Mouse (Mus musculus): Measurements from ENCODE around the gene Plcl1. TPM values are rescaled to one million over a fixed set of nuclear protein-coding genes. Genes with fewer than 3 reads are reported as not detected.
A peak's percentile ranks its signal among the peaks of the same experiment; 100 is the strongest.

The Plcl1 gene
- polyA plus RNA-seq, 1 experiment from 2014 or later, result 4.8 TPM

GRCm38 (mm10) chr1:55659518-55660210 is 253.9 kb downstream of the Plcl1 start:
- peak; percentile 63 for ATAC-seq (replicated peaks)

DNA sequence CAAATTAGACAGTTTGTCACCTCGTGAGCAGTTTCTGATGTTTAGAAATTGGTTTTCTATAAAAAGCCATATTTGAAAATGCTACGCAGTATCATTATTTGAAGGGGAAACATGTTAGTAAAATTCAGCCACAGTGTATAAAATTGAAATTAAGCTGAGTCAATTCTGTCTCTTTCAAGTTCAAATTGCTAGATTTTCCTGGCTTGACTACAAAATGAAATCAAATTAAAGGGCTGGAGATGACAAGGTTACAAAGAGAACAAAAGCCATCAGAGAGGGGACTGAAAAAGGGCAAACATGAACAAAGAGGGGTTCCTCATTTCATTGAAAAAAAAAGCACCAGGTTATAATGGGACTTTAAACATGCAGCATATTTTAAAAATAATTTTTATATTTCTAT is 255.7 kb downstream of the Plcl1 start:
- 60% methylated on average over 2 of the region's 2 CpGs for WGBS
- Histone ChIP-seq H3K27me3 (replicated peaks) (no peaks in the 10 kb centered on the region), H3K27ac (no peak overlapping the region), H3K9me3 (no peaks in the 10 kb centered on the region), H3K4me2 (no peak overlapping the region), H3K36me3 (replicated peaks) (no peaks in the 10 kb centered on the region), H3K9ac (no peak overlapping the region), H3K4me1 (peaks cover 12% of the 10 kb centered on the region), H3K4me3 (no peak overlapping the region)
- no peak for ATAC-seq (replicated peaks)

More at GRCm38 (mm10) chr1:55659518-55660210, 253.9 kb downstream of the Plcl1 start:
- Histone ChIP-seq H3K9ac (no peak overlapping the region), H3K27ac (no peak overlapping the region), H3K9me3 (no peaks in the 10 kb centered on the region), H3K4me3 (no peak overlapping the region), H3K4me2 (no peak overlapping the region), H3K36me3 (replicated peaks) (no peaks in the 10 kb centered on the region), H3K4me1 (no peaks in the 10 kb centered on the region), H3K27me3 (replicated peaks) (no peaks in the 10 kb centered on the region)
- 62% methylated on average over 8 of the region's 8 CpGs for WGBS

DNA sequence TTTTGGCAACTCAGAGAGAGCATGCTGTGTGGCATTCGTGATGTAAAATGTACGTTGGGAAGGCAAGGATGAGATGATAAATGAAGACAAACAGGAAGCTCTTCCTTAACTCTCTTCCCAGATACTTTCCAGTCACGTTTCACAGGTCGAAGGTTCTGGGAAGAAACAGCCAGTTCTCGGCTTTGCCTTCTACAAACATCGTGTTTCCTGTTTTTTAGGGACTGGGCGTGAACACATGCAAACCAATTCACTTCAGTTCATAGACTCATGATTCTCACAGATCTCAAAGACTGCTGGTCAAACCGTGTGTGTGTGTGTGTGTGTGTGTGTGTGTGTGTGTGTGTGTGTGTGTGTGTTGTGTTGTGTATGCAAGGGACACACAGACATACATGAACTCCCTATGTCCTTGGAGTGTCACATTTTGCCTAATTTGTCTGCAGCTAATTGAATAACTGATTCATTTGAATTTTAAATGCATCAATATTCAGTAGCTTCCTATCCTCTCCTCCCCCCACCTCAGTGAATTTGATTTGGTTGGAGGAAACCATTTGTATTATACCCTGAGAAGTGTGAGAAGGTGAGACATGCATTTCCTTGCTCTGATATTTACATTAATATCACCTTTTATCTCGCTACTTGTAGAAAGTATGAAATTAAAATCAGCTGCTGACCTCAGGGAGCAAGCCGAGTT is 259.6 kb downstream of the Plcl1 start:
- H3K9ac ChIP-seq, result no peak overlapping the region

GRCm38 (mm10) chr1:55665828-55666673 is 260.3 kb downstream of the Plcl1 start:
- no peaks in the 10 kb centered on the region for H3K27me3 ChIP-seq (replicated peaks)
- no peak overlapping the region for H3K9ac ChIP-seq
- WGBS, result 11% methylated on average over 11 of the region's 11 CpGs

More for the DNA sequence above, 259.6 kb downstream of the Plcl1 start:
- Histone ChIP-seq H3K27me3 (replicated peaks) (no peaks in the 10 kb centered on the region), H3K9me3 (no peaks in the 10 kb centered on the region), H3K36me3 (replicated peaks) (no peaks in the 10 kb centered on the region), H3K4me1 (peaks cover 24% of the 10 kb centered on the region), H3K4me2 (peak overlapping the region; percentile 17), H3K27ac (peak overlapping the region; percentile 79), H3K4me3 (no peak overlapping the region)
- 56% methylated on average over 10 of the region's 10 CpGs for WGBS
- ATAC-seq (replicated peaks), result peak; percentile 66

GRCm38 (mm10) chr1:55666798-55667197 is 261.1 kb downstream of the Plcl1 start:
- Histone ChIP-seq H3K27me3 (replicated peaks) (no peaks in the 10 kb centered on the region), H3K9ac (no peak overlapping the region), H3K4me1 (peaks cover 24% of the 10 kb centered on the region), H3K36me3 (replicated peaks) (no peaks in the 10 kb centered on the region), H3K4me2 (no peak overlapping the region), H3K4me3 (no peak overlapping the region), H3K9me3 (no peaks in the 10 kb centered on the region), H3K27ac (peak overlapping the region; percentile 79)
- 36% methylated on average over 5 of the region's 5 CpGs for WGBS
- peak; percentile 18; the same call in 1 of the 2 replicates for ATAC-seq (replicated peaks)

More at GRCm38 (mm10) chr1:55665828-55666673, 260.3 kb downstream of the Plcl1 start:
- no peaks in the 10 kb centered on the region for H3K9me3 ChIP-seq
- peaks cover 24% of the 10 kb centered on the region for H3K4me1 ChIP-seq
- ATAC-seq (replicated peaks), result peak; percentile 87
- H3K4me2 ChIP-seq, result peak overlapping the region; percentile 17
- H3K4me3 ChIP-seq, result no peak overlapping the region
- no peaks in the 10 kb centered on the region for H3K36me3 ChIP-seq (replicated peaks)
- peak overlapping the region; percentile 79 for H3K27ac ChIP-seq

DNA sequence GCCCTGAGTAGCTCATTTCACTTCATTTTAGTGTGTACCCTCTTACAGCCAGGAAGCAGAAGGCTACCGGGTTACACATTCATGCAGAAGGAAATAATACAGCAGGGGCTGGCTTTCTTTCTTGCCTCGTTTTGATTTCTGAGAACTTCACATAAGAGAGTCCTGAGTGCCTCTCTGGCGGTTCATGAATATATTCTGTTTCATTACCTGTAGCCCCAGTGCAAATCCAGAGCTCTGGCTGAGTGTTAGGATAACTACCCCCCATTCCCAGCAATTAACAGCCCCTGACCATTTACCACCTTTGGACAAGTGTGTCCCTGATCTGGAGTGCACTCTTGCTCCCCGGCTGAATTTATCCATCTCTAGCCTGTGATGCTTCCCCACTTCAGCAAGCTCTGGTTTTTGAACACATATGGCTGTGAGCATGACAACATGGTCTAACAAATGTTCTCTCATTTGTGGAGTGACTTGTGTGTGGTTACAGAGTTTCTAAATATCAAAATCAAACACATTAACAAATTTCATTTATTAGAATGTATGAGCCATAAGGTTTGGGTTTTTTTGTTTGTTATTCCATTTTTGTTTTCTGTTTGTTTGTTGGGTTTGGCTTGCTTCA is 263.0 kb downstream of the Plcl1 start:
- H3K4me2 ChIP-seq, result no peak overlapping the region
- peaks cover 24% of the 10 kb centered on the region for H3K4me1 ChIP-seq
- peak; percentile 13; the same call in 1 of the 2 replicates for ATAC-seq (replicated peaks)
- H3K36me3 ChIP-seq (replicated peaks), result no peaks in the 10 kb centered on the region
- 0 out of 2 replicates have a peak overlapping the region, but pooled peaks have one; percentile 28 for H3K27ac ChIP-seq
- WGBS, result 31% methylated on average over 4 of the region's 4 CpGs
- H3K4me3 ChIP-seq, result no peak overlapping the region
- H3K9me3 ChIP-seq, result no peaks in the 10 kb centered on the region
- H3K27me3 ChIP-seq (replicated peaks), result no peaks in the 10 kb centered on the region
- no peak overlapping the region for H3K9ac ChIP-seq

DNA sequence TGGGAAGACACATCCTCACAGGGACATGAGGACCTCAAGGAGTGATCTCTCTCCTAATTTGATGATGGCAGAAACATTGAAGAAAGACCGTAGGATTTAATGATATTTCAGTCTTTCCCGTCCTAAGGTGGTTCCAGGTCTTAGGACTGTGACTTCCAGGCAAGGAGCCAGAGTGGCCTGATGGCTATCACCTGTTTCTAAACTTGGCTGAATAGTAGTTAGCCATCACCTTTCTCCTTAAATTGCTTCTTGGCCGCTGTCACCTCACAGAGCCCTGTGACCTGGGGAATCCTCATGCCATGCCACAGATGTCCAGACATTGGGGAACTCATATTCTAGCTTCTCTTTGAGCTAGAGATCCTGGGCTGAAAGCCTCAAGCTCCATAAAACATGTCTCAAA is 277.0 kb downstream of the Plcl1 start:
- WGBS, result 96% methylated on average over 3 of the region's 3 CpGs

GRCm38 (mm10) chr1:55686261-55686660 is 280.5 kb downstream of the Plcl1 start:
- H3K27ac ChIP-seq, result no peak overlapping the region
- H3K4me3 ChIP-seq, result no peak overlapping the region
- no peak for ATAC-seq (replicated peaks)
- H3K9ac ChIP-seq, result no peak overlapping the region
- no peaks in the 10 kb centered on the region for H3K27me3 ChIP-seq (replicated peaks)
- no peaks in the 10 kb centered on the region for H3K36me3 ChIP-seq (replicated peaks)
- WGBS, result 62% methylated on average over 5 of the region's 5 CpGs
- H3K4me1 ChIP-seq, result no peaks in the 10 kb centered on the region
- H3K9me3 ChIP-seq, result no peaks in the 10 kb centered on the region
- H3K4me2 ChIP-seq, result no peak overlapping the region

More for the DNA sequence above, 277.0 kb downstream of the Plcl1 start:
- Histone ChIP-seq H3K4me1 (no peaks in the 10 kb centered on the region), H3K9me3 (no peaks in the 10 kb centered on the region), H3K4me3 (no peak overlapping the region), H3K9ac (no peak overlapping the region), H3K36me3 (replicated peaks) (no peaks in the 10 kb centered on the region), H3K27ac (no peak overlapping the region), H3K27me3 (replicated peaks) (no peaks in the 10 kb centered on the region), H3K4me2 (no peak overlapping the region)
- ATAC-seq (replicated peaks), result no peak

GRCm38 (mm10) chr1:55693636-55694220 is 288.0 kb downstream of the Plcl1 start:
- Histone ChIP-seq H3K4me1 (no peaks in the 10 kb centered on the region), H3K27ac (no peak overlapping the region), H3K9ac (no peak overlapping the region), H3K9me3 (no peaks in the 10 kb centered on the region), H3K4me3 (no peak overlapping the region), H3K4me2 (no peak overlapping the region), H3K36me3 (replicated peaks) (no peaks in the 10 kb centered on the region), H3K27me3 (replicated peaks) (no peaks in the 10 kb centered on the region)
- no peak for ATAC-seq (replicated peaks)
- 88% methylated on average over 10 of the region's 10 CpGs for WGBS

DNA sequence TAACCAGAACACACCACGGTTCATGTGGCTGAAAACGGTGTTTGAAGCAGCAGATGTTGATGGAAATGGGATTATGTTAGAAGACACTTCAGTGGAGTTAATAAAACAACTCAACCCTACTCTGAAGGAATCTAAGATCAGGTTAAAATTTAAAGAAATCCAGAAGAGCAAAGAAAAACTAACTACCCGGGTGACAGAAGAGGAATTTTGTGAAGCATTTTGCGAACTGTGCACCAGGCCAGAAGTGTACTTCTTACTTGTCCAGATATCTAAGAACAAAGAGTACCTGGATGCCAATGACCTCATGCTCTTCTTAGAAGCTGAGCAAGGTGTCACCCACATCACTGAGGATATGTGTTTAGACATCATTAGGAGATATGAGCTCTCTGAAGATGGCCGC is 290.5 kb downstream of the Plcl1 start:
- no peak for ATAC-seq (replicated peaks)
- no peaks in the 10 kb centered on the region for H3K9me3 ChIP-seq
- H3K27ac ChIP-seq, result no peak overlapping the region
- H3K4me1 ChIP-seq, result 0 out of 2 replicates have a peak, but pooled peaks cover 4% of the 10 kb centered on the region
- no peak overlapping the region for H3K4me3 ChIP-seq
- no peaks in the 10 kb centered on the region for H3K27me3 ChIP-seq (replicated peaks)
- no peak overlapping the region for H3K4me2 ChIP-seq
- no peaks in the 10 kb centered on the region for H3K36me3 ChIP-seq (replicated peaks)
- no peak overlapping the region for H3K9ac ChIP-seq
- WGBS, result 97% methylated on average over 5 of the region's 5 CpGs

GRCm38 (mm10) chr1:55699393-55699970 is 293.8 kb downstream of the Plcl1 start:
- peaks cover 12% of the 10 kb centered on the region for H3K4me1 ChIP-seq
- no peak overlapping the region for H3K9ac ChIP-seq
- H3K9me3 ChIP-seq, result no peaks in the 10 kb centered on the region
- no peak overlapping the region for H3K4me2 ChIP-seq
- 68% methylated on average over 3 of the region's 3 CpGs for WGBS
- H3K36me3 ChIP-seq (replicated peaks), result no peaks in the 10 kb centered on the region
- no peak for ATAC-seq (replicated peaks)
- H3K27me3 ChIP-seq (replicated peaks), result no peaks in the 10 kb centered on the region
- no peak overlapping the region for H3K4me3 ChIP-seq
- no peak overlapping the region for H3K27ac ChIP-seq

All from midbrain, embryonic 15.5 days (tissue).